Mouse (Mus musculus) liver, adult (tissue): ENCODE measurements around the gene Tdrd3.

Experiments used
- GATA4 ChIP-seq: IDR thresholded peaks from 2 replicates; pipeline ENCODE4 v1.6.1; 2014; ENCODE audit warnings: mild to moderate bottlenecking, low read length; ENCODE audit not compliant: insufficient replicate concordance

Tdrd3 gene

DNA sequence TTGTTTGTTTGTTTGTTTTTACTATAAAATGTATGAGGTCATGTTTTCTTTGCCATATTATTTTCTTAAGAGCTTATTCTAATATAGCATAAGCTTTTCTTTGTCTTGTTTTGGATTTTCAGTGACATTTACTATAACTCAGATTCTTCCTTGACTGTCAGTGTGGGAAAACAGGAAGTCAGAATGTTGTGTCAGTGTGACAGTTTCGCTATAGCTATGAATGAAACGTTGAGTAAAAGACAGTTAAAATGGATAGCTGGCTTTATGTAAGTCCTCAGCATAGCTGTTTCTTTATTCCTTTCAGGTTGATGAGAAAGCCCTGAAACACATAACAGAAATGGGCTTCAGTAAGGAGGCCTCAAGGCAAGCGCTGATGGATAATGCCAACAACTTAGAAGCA lies 69.4 kb downstream of the Tdrd3 start:
- TF ChIP-seq GATA4: no peak

- TF ChIP-seq GATA4: no peak
These were observed 81.6 kb downstream of the Tdrd3 start for GRCm38 (mm10) chr14:87497955-87498594.

GRCm38 (mm10) chr14:87505924-87506323 lies 89.5 kb downstream of the Tdrd3 start:
- no peak for TF ChIP-seq GATA4

GRCm38 (mm10) chr14:87515281-87515680 lies 98.8 kb downstream of the Tdrd3 start:
- no peak for TF ChIP-seq GATA4

GRCm38 (mm10) chr14:87517381-87517780 lies 100.9 kb downstream of the Tdrd3 start:
- no peak for TF ChIP-seq GATA4

DNA sequence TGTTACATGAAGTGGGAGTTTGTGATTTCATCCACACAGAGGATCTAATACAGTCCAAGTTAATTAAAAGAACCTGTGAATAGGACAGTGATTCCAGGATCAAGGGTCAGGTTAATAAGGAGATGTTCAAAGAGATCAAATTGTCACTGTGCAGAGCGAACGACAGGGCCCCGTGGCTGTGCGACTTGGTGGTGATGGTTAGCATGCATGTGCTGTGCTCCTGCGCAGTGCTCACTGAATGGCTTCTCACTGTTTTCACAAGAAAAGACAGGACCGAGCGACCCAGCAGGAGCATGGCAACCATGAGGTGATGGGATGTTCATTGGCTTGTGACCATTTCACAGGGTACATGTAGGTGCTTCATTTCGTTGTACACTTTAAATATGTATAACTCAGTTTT lies 115.4 kb downstream of the Tdrd3 start:
- TF ChIP-seq GATA4: no peak

GRCm38 (mm10) chr14:87537127-87537819 lies 120.8 kb downstream of the Tdrd3 start:
- no peak for TF ChIP-seq GATA4

- TF ChIP-seq GATA4: no peak
These were observed 133.5 kb downstream of the Tdrd3 start for GRCm38 (mm10) chr14:87549986-87550385.

GRCm38 (mm10) chr14:87552211-87552610 lies 135.8 kb downstream of the Tdrd3 start:
- no peak for TF ChIP-seq GATA4

DNA sequence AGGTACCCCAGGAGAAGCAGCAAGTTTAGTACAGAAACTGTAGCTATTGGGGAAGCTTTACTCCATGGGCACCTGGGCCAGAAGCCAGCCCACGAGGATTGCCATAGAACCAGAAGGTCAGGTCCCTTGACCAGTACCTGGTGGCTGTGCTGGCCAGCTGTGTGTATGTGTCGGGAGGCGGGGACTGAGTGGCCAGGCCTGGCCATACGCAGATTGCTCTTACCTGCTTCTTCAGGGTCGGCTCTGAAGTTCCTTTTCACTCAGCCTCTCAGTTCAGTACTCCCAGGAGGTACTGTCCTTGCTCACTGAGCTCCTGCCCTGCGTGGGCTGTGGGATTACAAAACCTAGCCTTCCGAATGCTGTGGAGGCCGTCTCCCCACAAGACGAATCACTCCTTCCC lies 147.4 kb downstream of the Tdrd3 start:
- no peak for TF ChIP-seq GATA4

DNA sequence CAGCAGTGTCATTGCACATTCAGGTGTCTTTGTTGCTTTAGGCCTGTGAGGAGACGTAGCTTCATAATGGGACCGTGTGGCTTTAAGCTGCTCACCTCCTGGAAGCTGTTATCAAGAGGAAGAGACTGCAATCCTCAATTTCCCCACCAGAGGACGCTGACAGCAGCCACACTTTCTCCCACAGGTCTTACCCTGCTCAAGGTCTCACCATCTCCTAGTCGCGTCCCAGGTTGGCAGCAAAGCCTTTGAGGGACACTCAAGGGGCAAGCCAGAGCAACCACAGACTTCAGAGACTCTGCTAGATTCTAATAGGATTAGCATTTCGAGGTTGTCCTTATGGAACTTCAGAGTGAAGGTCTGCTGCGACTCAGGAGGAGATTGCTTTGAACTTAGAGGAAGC lies 149.8 kb downstream of the Tdrd3 start:
- TF ChIP-seq GATA4: no peak

- TF ChIP-seq GATA4: no peak
These were observed 150.6 kb downstream of the Tdrd3 start for GRCm38 (mm10) chr14:87567034-87567461.

- no peak for TF ChIP-seq GATA4
These were observed 151.4 kb downstream of the Tdrd3 start for GRCm38 (mm10) chr14:87567626-87568446.

- TF ChIP-seq GATA4: no peak
These were observed 152.0 kb downstream of the Tdrd3 start for GRCm38 (mm10) chr14:87568447-87568908.

GRCm38 (mm10) chr14:87569471-87569870 lies 153.0 kb downstream of the Tdrd3 start:
- TF ChIP-seq GATA4: no peak

GRCm38 (mm10) chr14:87572453-87572852 lies 156.0 kb downstream of the Tdrd3 start:
- TF ChIP-seq GATA4: no peak
